Mouse (Mus musculus) testis, adult 2 months (tissue): ENCODE measurements around the gene Fam13c. TPM values are rescaled to one million over a fixed set of nuclear protein-coding genes. Genes with fewer than 3 reads are reported as not detected.

Experiments used
- H3K27ac ChIP-seq: fragments of 200-500 bp; 2 replicates; pipeline ENCODE4 v1.5.1; 2012; ENCODE audit warnings: low read depth, low read length; ENCODE audit not compliant: control insufficient read depth, insufficient read depth
- H3K27me3 ChIP-seq: fragments of 200-500 bp; 2 replicates; pipeline ENCODE4 v1.6.1; 2012; ENCODE audit warnings: mild to moderate bottlenecking, low read length, moderate library complexity; ENCODE audit not compliant: control insufficient read depth, insufficient read depth
- H3K36me3 ChIP-seq: fragments of 200-500 bp; 2 replicates; pipeline ENCODE4 v1.6.1; 2012; ENCODE audit warnings: mild to moderate bottlenecking, low read length; ENCODE audit not compliant: control insufficient read depth, insufficient read depth
- H3K4me1 ChIP-seq: fragments of 200-500 bp; 2 replicates; pipeline ENCODE4 v1.6.1; 2012; ENCODE audit warnings: low read length; ENCODE audit not compliant: control insufficient read depth, insufficient read depth
- H3K4me3 ChIP-seq: fragments of 200-500 bp; 2 replicates; pipeline ENCODE4 v1.5.1; 2012; ENCODE audit warnings: low read depth, mild to moderate bottlenecking, low read length, moderate library complexity, mixed read lengths; ENCODE audit not compliant: control insufficient read depth
- CTCF ChIP-seq: fragments of 200-500 bp; IDR thresholded peaks from 2 replicates; pipeline ENCODE4 v1.5.1; 2012; ENCODE audit warnings: low read depth, mild to moderate bottlenecking, inconsistent platforms, low read length, moderate library complexity; ENCODE audit not compliant: control insufficient read depth, insufficient read depth, insufficient replicate concordance
- POLR2A ChIP-seq: fragments of 200-500 bp; IDR thresholded peaks from 2 replicates; pipeline ENCODE4 v1.6.1; 2012; ENCODE audit warnings: low read depth, mild to moderate bottlenecking, inconsistent platforms, low read length, moderate library complexity; ENCODE audit not compliant: control insufficient read depth
- polyA plus RNA-seq: library from polyadenylated mRNA; depleted of rRNA; stranded (reverse); fragments of >200 nt; gene quantifications from 2 replicates; pipeline ENCODE4 v1.2.3, GENCODE M21; 2012; rRNA removed

The Fam13c gene
- polyA plus RNA-seq, 1 experiment = 2.2 TPM

- H3K4me3 ChIP-seq = no peak overlapping the region
- H3K27ac ChIP-seq = no peak overlapping the region
- no peaks in the 10 kb centered on the region for H3K4me1 ChIP-seq
- H3K27me3 ChIP-seq = no peaks in the 10 kb centered on the region
- H3K36me3 ChIP-seq = no peaks in the 10 kb centered on the region
- TF ChIP-seq CTCF = no peak
- TF ChIP-seq POLR2A = no peak
Measured at GRCm38 (mm10) chr10:70586876-70587405, 146.7 kb downstream of the Fam13c start.

DNA sequence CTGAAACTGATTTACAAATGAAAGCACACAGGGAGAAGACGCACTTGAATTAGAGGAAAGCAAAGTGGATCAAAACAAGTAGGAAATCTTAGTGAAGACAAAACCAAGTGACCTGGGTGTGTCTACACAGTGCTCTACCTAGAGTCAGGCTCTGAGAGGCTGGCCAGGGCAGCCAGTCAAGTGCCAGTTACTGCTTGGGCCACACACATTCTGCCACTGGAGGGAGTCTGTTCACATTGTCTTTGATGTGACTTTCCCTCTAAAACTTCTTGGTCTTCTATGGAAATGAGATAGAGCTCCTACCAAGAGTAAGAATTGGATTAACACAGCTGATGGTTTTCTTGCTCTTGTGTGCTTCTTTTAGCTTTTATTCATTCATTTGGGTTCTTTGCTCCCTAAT is 153.7 kb downstream of the Fam13c start:
- TF ChIP-seq CTCF (peak; percentile 19; the same call in 1 of the 2 replicates), POLR2A (no peak)
- Histone ChIP-seq H3K36me3 (no peaks in the 10 kb centered on the region), H3K4me3 (no peak overlapping the region), H3K4me1 (no peaks in the 10 kb centered on the region; the same call in 1 of the 2 replicates), H3K27me3 (no peaks in the 10 kb centered on the region), H3K27ac (no peak overlapping the region)

- Histone ChIP-seq H3K4me3 (peak overlapping the region; percentile 83), H3K4me1 (peaks cover 2% of the 10 kb centered on the region), H3K27me3 (no peaks in the 10 kb centered on the region), H3K36me3 (no peaks in the 10 kb centered on the region), H3K27ac (no peak overlapping the region)
- no peak for TF ChIP-seq POLR2A
- no peak for TF ChIP-seq CTCF
Measured at GRCm38 (mm10) chr10:70598081-70598515, 157.8 kb downstream of the Fam13c start.

GRCm38 (mm10) chr10:70598516-70599125 is 158.3 kb downstream of the Fam13c start:
- Histone ChIP-seq H3K27me3 (no peaks in the 10 kb centered on the region), H3K4me1 (peaks cover 2% of the 10 kb centered on the region), H3K4me3 (peak overlapping the region; percentile 83), H3K36me3 (no peaks in the 10 kb centered on the region), H3K27ac (peak overlapping the region; percentile 68)
- TF ChIP-seq POLR2A (no peak), CTCF (no peak)

GRCm38 (mm10) chr10:70599126-70599924 is 159.0 kb downstream of the Fam13c start:
- TF ChIP-seq CTCF (no peak), POLR2A (0 out of 2 replicates have a peak, but pooled peaks have one; percentile 18)
- H3K36me3 ChIP-seq = no peaks in the 10 kb centered on the region
- H3K27ac ChIP-seq = peak overlapping the region; percentile 72
- H3K4me1 ChIP-seq = peaks cover 2% of the 10 kb centered on the region
- H3K4me3 ChIP-seq = peak overlapping the region; percentile 83
- H3K27me3 ChIP-seq = no peaks in the 10 kb centered on the region

GRCm38 (mm10) chr10:70599925-70600305 is 159.6 kb downstream of the Fam13c start:
- H3K27ac ChIP-seq = no peak overlapping the region
- peak overlapping the region; percentile 83 for H3K4me3 ChIP-seq
- H3K27me3 ChIP-seq = no peaks in the 10 kb centered on the region
- no peak for TF ChIP-seq POLR2A
- peaks cover 2% of the 10 kb centered on the region for H3K4me1 ChIP-seq
- no peaks in the 10 kb centered on the region for H3K36me3 ChIP-seq

Other genes with a start within 250 kb of the Fam13c start
- gene Mrln, start 235.8 kb upstream of the Fam13c start, polyA plus RNA-seq = 0.41 and 1.6 TPM in 2 replicates
- gene Slc16a9, start 195.4 kb upstream of the Fam13c start, polyA plus RNA-seq = 2.2 and 2.3 TPM in 2 replicates
- 348 and 404 TPM in 2 replicates for gene Phyhipl, start 215.5 kb downstream of the Fam13c start, polyA plus RNA-seq